Mouse (Mus musculus) lung, postnatal 36 days (tissue): Measurements from ENCODE around the gene Abhd15.
A peak's percentile ranks its signal among the peaks of the same experiment; 100 is the strongest.

ENCODE experiments used
- DNase-seq: peaks from one replicate; pipeline ENCODE4 v3.0.0; 2022; ENCODE audit warnings: mixed read lengths

The Abhd15 gene

DNA sequence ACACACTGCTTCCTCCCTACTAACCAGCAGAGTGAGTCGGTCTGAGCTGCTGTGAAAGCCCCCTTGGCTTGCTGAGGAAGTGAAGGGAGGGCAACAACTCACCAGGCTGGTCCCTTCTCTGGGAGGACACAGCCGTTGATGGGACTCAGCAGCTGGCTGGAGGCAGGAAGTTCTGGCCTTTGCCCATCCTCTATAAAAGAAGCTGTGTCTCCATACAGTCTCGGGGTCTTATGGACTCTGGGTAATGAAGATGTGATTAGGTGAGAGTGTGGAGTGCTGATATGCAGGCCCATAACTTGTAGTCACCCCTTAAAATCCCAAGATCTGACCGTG lies 20.6 kb upstream of the Abhd15 start:
- no peak for DNase-seq

DNA sequence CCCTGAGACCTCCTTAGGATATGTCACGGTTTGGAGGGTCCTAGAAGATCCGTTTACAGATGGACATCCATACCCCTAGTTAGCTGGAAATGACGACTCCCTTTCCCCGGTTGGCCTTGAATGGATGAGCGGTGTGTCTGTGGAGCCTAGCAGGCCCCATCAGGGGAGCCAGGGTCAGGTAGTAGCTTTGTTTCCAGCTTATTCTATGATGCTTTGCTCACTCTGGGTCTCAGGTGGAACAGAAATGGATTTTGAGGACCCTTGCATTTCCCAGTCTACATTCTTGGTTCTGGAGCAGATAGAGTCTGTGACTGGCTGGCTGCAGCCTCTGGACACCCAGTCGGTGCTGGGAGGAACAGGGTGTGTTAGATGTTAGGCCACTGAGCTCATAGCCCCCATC lies 20.1 kb upstream of the Abhd15 start:
- no peak for DNase-seq

DNA sequence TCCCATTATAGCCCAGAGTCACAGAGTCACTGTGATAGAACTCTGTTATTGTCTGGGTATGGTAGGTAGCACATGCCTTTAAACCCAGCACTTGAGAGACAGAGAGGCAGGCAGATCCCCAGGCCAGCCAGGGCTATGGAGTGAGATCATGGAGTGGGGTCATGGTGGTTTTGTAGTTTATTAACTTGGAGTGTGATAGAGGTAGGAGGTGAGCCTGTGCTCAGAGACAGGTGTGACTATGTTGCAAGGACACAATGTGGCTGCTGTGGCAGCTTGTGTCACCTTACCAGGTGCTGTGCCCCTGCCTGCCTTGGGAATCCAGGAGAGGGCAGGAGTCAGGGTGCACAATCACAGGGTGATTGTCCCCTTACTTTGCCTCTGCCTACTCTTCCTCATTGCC lies 19.4 kb upstream of the Abhd15 start:
- no peak for DNase-seq

DNA sequence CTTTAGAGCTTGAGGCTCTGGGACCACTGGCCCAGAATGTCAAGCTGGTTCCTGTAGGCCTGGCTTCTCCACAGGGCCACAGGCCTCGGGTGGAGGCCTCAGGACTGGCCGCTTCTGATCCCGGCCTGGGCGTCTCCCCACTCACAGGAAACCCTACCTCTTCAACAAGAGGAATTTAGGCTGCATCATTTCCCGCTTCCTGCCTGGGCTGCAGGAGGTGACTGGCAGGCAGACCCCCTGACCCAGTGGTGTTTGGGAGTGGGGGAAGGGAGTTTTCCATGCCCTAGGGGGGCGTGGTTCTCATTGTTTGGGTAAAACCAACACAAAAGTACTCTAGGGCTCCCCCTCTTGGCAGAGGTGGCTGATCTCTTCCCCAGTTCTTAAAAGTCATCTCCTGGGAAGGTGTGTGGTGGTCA lies 17.6 kb upstream of the Abhd15 start:
- DNase-seq: peak; percentile 93

DNA sequence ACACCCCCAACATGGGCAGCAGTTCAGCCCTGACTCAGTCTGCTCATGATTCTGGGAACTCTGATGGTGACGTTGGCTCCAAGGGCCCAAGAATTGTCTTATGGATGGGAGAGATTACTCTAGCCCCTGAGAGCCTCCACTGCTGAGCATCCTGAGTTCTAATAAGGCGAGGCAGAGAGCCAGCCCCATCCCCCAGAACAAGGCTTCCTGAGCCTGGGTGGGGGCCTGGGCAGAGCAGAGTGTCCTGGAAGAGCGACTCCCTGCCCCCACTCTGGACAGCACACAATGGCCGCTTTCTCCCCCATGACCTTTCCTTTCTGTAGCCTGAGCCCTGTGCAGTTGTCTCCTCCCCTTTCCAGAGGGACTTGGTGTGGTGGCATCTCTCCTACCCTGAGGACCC lies 17.1 kb upstream of the Abhd15 start:
- peak; percentile 82 for DNase-seq

DNA sequence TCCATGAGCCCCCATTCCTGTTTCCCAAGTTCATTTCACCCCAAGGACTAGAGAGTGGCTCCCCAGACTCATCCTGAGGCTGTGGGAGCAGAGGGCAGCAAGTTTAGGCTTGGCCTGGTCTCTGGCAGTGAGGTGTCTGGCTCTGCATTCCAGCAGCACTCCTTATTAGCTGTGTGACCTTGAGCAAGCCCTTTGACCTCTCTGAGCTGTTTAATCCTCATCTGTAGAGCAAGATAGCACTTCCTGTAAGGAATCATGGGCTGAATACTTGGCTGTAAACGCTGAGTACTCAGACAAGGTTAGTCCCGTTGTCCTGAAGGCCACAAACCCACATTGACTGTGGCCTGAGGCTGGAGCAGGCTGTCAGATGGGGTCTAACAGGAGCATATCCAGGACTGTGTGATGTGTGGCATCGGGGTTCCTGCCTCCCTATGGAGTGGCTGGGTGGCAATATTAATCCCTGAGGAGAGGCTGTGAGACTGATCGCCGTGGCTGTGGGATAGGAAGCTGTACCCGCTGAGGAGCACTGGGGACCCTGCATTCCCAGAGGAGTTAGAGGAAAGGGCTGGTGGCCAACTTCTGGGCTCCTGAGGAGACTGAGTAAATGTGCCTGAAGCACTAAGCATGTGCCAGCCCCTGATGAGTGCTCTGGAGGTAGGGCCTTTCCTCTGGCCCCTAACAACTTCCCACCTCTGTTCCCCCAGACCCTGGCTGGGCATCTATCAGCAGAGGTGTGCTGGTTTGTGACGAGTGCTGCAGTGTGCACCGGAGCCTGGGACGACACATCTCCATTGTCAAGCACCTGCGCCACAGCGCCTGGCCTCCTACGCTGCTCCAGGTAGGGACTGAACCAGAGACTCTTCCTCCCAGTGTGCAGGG lies 16.4 kb upstream of the Abhd15 start:
- DNase-seq: no peak

DNA sequence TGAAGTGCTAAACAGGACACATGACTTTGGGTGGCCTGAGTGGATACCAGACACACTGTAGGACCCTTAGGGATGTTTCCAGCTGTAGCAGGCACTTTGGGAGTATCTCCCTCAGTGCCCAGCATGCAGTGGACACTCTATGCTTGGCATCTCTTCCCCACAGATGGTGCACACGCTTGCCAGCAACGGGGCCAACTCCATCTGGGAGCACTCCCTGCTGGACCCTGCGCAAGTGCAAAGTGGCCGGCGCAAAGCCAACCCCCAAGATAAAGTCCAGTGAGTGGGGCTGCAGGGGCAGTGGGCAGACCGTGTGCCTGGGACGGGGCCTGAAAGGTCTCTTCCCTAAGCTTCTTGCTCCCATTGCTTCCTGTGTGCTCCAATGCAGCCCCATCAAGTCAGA lies 15.6 kb upstream of the Abhd15 start:
- no peak for DNase-seq

DNA sequence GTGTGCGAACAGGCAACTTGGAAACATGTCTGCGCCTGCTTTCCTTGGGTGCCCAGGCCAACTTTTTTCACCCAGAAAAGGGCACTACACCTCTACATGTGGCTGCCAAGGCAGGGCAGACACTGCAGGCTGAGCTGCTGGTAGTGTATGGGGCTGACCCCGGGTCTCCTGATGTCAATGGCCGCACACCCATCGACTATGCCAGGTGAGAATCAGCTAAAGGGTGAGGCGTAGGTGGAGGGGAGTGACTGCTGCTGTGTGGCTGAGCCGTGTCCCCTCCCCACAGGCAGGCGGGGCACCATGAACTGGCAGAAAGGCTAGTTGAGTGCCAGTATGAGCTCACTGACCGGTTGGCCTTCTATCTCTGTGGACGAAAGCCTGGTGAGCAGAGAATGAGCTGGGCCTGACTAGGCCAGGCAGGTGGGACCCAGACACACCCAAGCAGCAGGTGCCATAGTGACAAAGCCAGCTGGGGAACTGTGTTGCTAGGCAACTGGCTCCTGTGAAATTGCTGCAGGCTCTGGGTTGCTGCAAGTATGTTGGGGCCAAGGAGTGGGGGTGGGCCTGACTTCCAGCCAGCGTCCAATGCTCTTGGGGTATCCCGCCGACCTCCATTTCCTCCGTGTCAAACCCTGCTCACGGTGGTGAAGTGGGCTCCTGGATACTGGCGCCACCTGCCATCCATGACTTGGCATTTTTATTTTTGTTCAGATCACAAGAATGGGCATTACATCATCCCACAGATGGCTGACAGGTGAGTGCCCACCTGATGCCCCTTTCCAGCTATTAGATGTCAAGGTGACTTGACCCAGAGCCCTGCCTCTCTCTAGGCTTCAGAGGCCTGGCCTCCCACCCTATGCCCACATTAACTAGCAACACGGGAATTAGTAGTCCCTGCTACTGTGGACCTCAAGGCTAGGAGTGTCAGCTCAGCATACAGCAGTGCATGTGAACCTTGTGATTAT lies 14.3 kb upstream of the Abhd15 start:
- peak; percentile 16 for DNase-seq

DNA sequence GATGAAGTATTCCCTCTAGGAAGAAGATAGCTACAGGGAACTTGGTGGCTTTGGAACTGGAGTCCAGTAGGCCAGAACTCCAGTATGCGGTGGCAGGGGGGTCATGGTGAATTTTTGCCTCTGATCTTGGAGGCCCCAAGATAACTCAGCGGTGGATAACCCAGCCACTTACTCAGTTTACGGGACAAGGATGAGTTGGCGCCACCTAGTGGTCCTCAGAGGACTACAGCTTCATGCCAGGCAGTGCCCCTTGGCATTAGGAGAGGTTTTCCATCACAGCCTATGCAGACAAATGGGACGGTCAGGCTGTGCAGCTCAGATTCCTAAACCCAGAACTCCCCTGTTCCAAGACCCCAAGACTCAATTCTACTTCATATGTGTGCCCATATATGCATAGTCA lies 13.5 kb upstream of the Abhd15 start:
- peak; percentile 92 for DNase-seq

DNA sequence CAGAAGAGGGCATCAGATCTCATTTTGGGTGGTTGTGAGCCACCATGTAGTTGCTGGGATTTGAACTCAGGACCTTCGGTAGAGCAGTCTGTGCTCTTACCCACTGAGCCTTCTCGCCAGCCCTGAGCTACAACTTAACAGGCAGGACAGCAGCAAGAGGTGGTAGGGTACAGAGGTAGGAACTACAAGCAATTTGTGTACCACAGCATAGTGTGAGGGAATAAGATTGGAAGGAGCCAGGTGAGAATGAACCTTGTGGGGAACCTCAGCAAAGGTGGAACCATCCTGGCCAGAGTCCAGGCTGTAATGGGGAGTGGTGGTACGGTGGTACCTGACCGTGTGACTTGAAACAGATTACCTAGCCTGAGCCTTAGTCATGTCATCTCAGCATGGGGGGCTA lies 12.9 kb upstream of the Abhd15 start:
- no peak for DNase-seq

DNA sequence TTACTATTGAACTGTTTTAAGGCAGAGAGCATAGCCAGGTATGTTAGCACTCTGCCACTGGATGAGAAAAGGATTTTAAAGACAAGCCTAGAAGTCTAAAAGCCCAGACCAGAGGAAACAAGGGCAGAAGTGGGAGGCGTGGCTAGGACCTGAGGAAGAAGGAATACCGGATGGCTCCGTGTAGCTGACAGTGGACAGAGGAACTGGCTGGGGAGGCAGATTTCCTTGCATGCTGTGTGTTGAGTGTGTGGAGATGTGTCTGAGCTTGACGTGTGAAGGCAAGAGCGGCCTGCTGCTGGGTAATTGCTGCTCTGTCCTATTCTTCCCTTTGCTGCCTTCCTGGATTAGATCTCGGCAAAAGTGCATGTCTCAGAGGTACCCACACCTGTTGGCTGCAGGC lies 12.4 kb upstream of the Abhd15 start:
- no peak for DNase-seq

DNA sequence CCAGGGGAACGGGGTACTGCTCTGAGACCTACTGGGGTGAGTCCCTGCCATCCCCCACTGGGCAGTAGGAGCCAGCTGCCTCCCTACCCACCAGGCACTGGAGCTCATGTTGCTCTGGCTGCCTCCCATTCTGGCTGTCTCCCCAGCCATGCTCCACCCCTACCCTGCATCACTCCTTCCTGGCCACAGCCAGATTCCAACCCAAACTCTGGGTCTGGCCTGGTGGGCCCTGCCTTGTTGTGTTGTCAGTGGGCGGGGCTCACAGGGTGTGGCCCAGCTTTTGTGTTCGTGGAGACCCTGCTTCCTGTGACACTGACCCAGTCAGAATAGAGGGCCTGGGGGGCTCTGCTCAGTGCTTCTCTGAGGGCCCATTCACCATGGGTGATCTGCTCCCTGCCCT lies 11.4 kb upstream of the Abhd15 start:
- peak; percentile 50 for DNase-seq

DNA sequence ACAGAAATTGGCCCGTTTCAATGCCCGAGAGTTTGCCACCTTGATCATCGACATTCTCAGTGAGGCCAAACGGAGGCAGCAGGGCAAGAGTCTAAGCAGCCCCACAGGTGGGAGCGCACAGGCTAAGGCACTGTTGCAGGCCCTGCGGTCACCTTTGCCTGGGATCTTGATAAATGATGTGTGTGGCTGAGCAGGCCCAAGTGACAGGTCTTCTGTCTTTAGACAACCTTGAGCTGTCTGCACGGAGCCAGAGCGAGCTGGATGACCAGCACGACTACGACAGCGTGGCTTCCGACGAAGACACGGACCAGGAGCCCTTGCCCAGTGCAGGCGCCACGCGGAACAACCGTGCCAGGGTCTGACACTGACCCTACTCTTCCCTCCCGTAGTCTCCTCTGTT lies 10.5 kb upstream of the Abhd15 start:
- no peak for DNase-seq

DNA sequence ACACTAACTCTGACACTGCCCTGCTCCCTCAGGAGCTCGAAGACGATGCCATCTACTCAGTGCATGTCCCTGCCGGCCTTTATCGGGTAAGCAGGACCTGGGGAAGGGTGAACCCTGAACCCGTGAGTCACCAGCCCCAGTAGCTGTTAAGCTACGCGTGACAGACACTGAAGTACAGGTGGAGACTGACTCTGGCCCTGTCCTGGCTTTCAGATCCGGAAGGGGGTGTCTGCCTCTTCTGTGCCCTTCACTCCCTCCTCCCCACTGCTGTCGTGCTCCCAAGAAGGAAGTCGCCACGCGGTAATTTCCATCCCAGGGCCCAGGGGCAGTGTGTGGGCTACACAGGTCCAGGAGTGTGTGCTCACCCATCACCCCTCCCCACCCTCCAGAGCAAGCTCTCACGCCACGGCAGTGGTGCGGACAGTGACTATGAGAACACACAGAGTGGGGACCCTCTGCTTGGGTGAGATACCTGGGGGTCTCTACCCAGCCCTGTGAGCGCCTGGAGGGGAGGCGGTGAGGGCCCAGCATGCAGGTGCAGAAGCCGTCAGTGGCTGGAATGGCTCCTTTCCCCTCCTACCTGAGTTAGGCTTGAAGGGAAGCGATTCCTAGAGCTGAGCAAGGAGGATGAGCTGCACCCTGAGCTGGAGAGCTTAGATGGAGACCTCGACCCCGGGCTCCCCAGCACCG lies 9.5 kb upstream of the Abhd15 start:
- no peak for DNase-seq

DNA sequence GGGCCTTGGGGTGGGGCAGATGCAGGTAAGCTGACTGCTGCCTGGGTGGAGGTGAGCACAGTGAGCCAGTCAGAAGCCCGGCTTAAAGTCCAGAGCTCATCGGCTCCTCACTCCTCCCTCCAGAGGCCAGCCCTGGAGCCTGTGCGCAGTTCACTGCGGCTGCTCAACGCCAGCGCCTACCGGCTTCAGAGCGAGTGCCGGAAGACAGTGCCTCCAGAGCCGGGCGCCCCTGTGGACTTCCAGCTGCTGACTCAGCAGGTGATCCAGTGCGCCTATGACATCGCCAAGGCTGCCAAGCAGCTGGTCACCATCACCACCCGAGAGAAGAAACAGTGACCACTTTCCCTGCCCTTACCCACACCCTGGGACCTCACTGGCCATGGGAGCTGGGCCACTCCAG lies 8.6 kb upstream of the Abhd15 start:
- no peak for DNase-seq

DNA sequence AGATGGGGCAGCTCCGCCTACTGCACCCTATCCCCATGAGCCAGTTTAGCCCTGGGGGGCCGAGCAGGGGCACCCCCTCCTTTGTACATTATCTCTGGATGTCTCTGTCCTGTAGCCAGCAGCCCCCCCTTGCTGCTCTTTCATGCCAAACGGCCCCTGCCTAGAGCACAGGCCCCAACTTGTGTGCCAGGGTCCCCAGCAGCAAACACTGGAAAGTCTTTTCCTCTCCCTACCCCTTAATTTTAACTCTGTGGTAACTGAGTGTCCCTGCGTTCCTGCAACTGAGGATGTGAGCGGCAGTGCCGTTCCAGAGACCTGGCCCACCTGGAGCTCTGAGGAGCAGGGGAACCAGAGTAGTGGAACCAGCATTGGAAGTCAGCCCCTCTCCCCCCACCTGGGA lies 8.0 kb upstream of the Abhd15 start:
- no peak for DNase-seq

DNA sequence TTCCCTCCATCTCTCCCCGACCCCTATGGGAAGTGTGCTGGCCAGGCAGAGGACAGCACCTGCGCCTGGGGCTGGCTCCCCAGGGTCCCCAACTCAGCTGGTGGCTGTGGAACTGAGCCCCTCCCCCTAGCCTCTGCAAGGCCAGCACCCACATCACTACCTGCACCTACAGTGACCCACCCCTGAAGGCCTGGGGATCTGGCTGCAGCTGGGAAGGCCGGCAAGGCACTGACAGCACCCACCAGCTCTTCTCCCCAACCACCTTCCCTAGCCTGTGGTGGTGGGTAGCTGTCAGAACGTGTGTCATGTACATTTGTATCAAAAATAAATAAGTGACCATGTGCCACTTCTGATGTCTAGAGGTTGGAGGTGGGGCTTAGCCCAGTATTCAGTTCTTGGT lies 7.5 kb upstream of the Abhd15 start:
- DNase-seq: no peak

DNA sequence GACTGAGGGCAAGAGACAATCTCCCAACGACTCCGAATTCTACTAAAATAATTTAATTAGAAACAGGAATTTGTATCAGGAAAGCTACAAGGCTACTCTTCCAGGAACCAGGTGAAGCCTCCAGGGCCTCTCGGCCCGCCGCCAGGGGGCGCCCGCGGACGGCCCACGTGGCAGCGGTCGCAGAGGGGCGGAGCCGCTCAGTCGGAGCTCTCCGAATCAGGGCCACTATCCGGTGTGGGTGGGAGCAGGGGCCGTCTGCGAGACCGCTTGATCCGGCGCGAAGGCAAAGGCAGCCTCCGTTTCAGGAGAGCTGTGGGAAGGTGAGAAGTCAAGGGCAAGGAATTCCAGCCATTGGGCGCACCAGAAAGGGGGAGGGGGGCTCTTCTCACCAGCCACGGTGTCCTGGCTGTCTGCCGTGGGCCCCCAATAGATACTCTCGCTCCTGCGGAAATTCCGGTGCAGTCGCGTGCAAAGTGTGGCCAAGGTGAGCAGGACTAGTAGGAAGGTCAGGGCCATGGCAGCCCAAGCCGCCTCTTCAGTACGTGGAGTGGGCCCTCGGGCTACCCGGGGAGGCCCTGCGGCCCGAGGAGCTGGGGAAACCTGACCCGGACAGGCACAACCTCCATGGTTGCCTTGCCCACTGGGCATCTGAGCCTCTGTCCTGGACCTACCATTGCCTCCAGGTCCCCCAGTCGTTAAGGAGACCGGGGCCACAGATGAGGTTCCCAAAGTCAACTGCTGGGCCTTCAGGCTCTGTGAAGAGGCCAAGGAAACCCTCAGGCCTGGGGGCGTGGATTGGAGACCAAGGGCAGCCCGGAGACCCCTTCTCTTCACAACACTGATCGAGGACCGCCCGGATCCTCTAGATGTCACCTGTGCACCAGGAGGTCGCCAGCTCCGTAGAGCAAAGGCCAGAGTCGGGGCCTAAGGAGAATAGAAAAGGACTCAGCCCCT lies 6.6 kb upstream of the Abhd15 start:
- peak; percentile 90 for DNase-seq

DNA sequence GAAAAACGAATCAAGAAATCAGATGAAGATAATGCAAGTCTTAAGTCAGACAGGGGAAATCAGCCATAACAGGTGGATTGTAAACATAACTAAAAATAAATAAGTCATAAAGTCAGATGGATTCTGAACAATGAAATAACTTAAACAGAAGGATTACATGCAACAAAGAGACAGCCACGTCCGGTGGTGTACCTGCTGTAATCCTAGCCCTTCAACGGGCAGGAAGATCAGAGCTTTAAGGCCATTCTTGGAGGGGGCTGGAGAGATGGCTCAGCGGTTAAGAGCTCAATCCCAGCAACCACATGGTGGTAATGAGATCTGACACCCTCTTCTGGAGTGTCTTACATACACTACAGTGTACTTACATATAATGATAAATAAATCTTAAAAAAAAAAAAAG lies 3.6 kb upstream of the Abhd15 start:
- no peak for DNase-seq

DNA sequence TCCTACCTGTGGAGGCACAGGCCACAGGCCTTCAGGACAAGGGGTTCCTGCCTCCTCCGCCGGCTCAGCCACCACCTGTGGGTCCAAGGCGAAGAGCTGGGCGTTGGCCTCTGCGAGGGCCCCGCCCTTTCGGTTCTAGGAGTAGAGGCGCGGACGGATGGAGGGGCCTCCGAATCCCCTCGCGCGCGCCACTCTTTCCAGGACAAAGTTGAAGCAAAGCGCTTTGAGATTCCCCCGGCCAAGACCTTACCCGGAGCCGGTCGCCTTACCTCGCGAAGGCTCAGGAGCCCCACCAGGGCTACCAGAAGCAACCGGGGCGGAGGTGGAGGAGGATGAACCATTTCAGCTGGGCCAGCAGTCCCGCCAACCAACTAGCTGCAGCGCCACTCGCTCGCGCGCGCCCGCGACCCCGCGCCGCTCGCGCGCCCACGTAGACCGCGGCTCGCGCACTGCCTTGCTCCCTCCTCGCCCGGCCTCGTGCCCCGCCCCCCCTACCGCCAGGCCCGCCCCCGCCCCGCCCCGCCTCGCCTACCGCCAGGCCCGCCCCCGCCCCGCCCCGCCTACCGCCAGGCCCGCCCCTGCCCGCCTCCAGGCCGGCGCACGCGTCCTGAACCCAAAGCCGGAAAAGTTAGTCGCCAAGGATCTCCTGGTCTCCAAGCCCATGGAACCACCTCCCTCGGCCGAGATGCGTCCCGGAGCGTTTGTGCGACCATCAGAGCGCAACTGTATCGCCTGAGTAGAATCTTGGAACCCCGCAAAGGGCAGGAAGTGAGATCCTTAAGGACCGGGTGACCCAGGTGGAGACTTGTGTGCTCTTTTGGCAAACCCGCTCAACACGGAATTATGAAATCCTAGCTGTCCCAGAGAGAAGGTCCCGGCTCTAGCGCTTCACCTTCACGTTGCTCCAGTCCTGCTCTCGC lies 1.8 kb upstream of the Abhd15 start:
- peak; percentile 89 for DNase-seq

DNA sequence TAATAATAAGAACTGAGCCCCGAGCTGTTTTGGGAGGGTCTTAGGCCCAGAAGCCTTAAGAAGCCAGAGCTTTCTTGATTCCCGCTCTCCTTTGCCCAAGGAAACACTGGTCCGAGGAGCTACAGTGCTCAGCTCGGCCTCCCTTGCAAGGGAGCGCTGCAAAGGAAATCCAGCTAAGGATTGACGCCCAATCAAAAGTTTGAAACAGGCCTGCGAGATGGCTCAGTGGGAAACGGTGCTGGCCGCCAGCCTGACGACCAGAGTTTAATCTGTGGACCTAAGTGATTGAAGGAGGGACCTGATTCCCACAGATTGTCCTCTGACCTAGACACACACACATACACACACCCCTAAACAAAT lies 1.1 kb upstream of the Abhd15 start:
- DNase-seq: peak; percentile 34
